Mouse (Mus musculus) left cerebral cortex, postnatal 14 days (tissue): Measurements from ENCODE around the gene Galnt3. TPM values are rescaled to one million over a fixed set of nuclear protein-coding genes. Genes with fewer than 3 reads are reported as not detected.

ENCODE experiments used
- DNase-seq, 2 experiments: peaks; one replicate each; pipeline ENCODE4 v3.0.0; 2021 to 2022; ENCODE audit warnings: low spot score in 2 of 2, mixed read lengths in 1 of 2
- intact Hi-C: fragments of 180-260 bp; cut with DNase I; formaldehyde crosslinking; loops from one replicate; pipeline ENCODE4 v1.15.1; 2025
- long read RNA-seq, 2 experiments: library from polyadenylated mRNA; stranded (forward); transcript quantifications; one replicate each; pipeline ENCODE4 v2.0.0; 2021
- total RNA-seq, 2 experiments: library from RNA; stranded (reverse); gene quantifications; 2 replicates each; pipeline ENCODE4 v1.2.3; 2021

The Galnt3 gene
- total RNA-seq, result 1 to 10 TPM; 3.3 to 3.4 TPM
- long read RNA-seq, experiment 1, partial matches to known transcripts, result 1 of 2 reads
- long read RNA-seq, experiment 1, other reads (novel, unspliced or antisense), result 1 of 2 reads
- long read RNA-seq, experiment 2, result 0 reads

DNA sequence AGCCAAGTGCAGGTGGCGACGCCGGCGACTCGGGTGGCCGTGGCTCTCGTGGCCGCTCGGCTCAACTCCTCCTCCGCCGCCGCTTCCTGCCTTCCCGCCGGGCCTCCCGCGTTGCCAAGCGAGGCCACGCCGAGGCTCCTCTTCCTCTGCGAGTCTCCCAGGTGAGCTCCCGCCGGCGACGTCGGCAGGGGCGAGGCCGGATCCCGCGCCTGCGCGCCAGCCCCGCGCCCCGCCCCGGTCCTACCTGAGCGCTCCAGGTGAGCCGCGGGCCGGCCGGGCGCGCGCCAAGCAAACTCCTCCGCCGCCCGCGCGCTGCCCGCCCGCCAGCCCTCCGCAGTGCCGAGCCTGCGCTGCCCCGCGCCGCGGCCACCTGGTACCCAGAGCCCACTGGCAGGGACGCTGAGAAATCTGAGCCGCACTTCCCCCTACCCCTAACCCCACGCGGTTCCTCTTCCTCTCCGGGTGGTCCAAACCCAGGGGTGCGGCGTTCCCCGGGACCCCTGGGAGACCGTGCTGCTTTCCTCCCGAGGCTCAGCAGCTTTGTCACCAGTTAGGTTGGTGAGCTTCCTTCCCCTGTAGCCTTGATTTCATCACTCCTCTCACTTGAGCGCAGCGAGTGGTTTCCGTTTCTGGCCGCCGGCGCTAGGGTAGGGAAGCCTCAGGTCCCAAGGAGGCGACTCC is at the start of gene Galnt3:
TSS of gene Galnt3 (minus strand) at position 404 of the 681 bp plus-strand sequence.
- intact Hi-C loops, result no loop called here
- peak in 1 of 2 experiments; percentile 20 for DNase-seq

DNA sequence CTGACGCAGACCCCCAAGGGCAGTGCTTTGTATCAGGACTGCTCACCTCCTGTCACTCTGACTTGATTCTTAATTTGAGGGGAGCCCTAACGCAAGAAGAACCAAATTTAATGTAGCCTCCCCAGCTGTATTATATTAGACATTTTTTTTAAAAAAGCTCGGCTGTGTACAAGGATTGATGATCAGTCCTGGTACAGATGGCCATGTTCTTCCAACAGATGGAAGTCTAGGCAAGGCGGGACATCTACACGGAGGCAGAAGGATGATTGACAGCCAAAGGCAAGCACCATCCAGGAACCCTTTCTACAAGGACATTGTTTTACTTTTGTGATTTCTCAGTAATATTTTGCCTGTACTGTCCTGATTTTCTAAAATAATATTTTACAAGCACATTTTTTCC is 48.3 kb upstream of the Galnt3 start:
- DNase-seq, result peak in 1 of 2 experiments; percentile 35
- intact Hi-C loops, result no loop called here

DNA sequence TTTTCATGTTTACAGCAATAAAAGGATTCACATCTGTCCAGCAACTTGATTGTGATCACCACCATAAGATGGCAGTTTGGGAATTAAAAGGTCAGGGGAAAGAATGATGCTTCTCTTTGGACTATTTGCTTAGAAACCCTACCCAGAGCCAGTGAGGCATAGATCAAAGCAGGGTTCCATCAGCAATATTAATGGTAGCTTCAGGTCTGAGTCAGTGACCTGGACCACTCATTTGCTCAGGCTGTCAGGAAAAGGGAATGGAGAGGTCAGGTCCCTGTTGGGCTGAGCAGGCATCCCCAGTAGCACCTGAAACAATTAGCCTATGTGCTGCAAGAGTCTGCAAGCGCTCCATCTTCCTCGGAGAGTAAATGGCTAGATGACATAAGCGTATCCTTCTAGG is 46.8 kb upstream of the Galnt3 start:
- no peak for DNase-seq
- intact Hi-C loops, result no loop called here

DNA sequence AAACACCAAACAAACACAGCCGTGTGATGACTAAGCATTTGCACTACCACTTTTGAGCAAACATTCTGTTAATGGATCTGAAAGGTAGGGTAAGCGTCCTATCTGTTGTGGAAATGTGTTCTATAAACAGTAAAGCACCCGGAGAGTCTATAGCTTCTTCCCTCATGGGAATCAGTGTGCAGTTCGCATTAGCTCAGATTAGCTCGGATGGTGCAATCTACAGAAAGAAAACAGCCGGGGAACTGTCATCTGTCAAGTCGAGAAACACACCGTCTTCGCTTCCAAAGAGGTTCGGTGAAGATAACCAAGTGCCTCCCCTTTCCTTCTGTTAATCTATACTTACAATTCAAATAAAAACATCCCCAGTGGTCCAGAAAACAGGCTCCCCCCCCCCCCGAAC is 45.9 kb upstream of the Galnt3 start:
- intact Hi-C loops, result no loop called here
- no peak for DNase-seq

DNA sequence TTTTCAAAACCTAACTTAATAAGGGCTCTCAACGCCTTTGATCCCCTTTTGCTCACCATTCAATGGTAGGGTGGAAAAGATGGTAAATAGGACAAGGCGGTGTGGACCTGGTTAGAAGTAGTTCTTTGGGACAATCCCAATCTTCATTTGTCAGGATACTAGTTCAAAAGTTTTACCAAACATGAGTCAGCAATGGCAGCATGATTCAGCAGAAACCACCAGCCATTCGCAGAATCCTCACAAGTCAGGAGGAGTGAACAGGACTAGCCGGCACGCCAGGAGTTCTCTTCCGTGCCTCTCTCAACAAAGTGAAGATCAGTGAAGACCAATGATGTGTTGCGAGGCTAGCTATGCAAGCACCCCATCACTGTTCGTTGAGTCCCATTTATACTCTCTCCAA is 40.2 kb upstream of the Galnt3 start:
- intact Hi-C loops, result no loop called here

DNA sequence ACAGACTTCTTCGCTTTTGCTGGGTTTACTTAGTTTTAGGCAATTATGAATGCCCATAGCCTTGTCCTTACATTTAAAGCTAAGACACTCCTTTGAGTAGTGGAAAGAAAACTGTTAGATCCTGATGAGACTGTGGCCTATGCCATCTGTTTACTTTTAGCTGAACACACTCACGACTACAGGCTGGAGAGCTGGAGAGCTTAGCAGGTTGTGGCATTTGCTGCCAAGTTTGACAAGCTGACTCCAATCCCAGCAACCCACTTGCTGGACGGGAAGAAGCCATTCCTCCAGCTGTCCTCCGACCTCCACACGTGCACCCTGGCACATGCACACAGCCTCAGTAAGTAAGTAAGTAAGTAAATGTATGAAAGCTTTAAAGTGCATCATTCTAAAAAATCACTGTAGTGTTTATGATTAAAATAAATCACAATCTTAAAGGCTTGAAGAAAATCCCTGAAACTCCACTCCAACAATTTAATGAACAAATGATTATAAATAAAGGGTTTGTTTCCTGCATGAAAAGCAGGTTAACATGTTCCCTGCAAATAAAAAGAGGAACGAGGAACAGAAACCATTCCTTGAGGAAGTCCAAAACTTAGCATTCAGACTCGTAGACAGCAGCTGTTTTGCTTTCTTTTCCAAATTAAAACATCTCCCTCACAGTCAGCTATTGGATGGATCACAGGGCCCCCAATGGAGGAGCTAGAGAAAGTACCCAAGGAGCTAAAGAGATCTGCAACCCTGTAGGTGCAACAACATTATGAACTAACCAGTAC is 33.5 kb upstream of the Galnt3 start:
- intact Hi-C loops, result no loop called here
- no peak for DNase-seq

More for the DNA sequence above, 40.2 kb upstream of the Galnt3 start:
- DNase-seq, result no peak

DNA sequence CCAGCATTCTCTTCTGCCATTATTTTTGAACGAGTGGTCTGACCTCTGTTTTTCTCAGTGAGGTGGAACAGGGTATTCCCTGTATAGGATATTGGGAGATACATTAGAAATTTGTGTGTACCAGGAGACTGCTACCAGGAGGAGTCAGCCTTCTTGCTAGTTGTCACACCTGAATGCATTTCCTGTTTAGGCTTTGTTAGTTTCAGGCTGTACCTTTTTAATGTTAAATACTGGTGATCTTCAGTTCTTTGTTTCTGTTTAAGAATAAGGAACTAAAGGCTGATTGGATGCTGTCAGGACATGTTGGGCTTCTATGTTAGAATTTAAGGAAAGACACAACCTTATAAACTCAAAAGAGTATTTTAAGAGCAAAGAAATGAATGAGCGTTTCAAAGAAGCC is 26.6 kb upstream of the Galnt3 start:
- intact Hi-C loops, result no loop called here
- no peak for DNase-seq

DNA sequence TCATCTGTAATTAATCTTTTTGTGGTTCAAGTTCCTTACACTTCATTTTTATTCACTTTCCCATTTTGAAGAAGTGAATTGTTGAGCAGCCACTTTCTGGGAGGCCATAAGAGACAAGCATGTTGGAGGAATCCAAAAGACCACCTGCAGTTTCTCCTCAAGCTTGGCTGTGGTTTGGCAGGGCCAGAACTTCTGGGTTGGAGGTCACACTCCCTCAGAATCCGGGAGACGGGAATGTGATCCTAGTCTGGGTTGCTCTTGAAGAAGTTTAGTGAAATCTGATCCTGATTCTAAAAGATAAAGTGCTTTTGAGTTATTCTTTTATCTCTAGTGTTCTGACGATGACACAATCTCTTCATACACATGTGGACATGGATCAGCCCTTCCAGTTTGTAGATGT is 25.7 kb upstream of the Galnt3 start:
- DNase-seq, result no peak
- intact Hi-C loops, result no loop called here

DNA sequence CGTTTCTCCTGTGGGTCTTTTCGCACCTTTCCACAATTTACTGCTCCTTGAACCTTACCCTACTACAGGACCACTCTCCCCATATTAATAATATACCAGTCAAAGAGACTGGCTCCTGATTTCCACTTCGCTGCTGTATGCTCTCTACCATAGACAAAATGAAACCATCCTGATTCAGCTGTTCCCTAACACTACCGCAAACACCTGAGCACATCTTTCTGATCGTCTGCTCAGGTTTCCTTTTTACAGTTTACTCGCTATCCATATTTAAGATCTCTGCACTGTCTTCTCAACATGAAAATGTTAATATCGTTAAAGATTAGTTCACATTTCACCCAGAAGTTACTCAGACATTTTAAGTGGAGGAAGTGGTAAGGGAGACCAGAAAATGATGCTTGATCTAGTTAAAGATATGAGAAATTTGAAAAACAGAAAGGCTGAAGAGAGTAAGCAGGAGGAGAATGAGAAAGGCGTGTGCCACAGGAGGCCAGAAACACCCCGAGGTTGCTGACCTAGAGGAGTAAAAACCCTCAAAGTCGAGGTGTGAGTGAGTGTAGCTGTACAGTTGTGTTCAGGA is 23.9 kb upstream of the Galnt3 start:
- intact Hi-C loops, result no loop called here
- DNase-seq, result no peak

DNA sequence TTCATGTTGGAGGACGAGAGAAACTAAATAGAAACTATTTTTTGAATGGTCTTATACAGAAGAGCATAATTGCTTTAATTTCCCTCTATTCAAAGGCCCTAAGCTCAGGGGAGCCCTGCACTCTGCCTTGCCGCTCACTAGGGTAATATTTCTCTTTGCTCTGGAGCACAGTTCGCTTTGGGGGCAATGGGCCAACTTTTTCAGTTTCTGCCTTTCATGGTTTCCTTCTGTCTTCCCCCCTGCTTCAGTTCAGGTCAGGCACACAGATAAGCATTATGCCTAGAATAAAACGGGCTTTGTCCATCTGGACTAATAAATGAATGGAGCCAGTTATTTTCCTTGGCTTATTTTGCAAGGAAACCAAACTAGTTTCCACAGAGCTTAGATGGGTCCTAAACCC is 21.7 kb upstream of the Galnt3 start:
- peak in 1 of 2 experiments; percentile 39 for DNase-seq
- intact Hi-C loops, result no loop called here

DNA sequence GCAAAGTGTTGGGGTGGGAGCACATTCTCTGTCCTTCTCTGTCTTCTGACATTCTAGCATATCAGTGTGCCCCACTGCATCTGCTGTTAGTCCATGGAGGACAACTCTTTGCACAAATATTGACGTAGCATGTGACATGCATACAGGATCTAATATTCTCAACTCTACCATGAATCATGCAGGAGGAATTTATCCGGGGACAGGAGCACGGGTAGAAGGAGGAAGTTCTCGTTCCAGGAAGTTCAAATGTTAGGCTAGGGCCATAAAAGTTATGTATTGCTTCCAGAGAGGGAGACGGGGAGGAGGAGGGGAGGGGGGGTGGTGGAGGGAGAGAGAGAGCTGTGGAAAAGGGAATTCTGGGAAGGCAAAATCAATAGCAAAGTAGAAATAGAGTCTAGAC is 20.0 kb upstream of the Galnt3 start:
- DNase-seq, result no peak
- intact Hi-C loops, result no loop called here

DNA sequence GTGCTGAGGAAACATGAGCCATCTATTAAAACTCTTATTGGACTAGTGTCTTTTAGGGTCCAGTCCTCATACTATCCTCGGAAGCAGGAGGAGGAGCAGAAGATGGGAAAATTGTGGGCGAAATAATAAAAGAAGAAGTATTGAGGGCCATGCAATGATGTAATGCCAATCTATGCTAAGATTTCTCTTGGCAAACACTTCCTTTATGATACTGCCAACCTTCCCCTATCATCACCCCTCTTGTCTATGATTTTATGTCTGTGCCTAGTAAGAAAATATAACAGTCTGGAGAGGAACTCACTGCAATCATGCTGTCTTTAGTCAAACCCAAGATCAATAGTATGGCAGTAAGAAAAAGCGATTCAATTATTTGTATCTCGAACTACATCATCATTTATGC is 18.5 kb upstream of the Galnt3 start:
- DNase-seq, result no peak
- intact Hi-C loops, result no loop called here

DNA sequence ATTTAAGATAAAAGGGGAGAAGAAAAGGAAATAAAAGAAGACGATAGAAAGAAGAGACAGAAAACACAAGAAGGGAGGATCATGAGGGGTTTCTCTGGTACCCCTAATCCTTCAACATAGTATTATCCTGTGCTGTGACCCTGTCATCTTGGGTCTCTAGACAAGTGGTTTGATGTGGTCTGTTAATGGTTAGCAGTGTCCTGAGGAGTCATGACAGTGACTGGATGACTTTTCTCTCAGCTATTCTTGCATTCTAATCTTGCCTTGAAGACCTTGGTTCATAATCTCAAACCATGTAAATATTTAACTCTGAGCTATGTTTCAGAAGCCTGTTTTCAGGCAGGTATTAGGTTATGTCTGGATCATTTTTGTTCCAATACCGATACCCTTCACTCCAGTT is 17.9 kb upstream of the Galnt3 start:
- intact Hi-C loops, result no loop called here
- DNase-seq, result no peak

DNA sequence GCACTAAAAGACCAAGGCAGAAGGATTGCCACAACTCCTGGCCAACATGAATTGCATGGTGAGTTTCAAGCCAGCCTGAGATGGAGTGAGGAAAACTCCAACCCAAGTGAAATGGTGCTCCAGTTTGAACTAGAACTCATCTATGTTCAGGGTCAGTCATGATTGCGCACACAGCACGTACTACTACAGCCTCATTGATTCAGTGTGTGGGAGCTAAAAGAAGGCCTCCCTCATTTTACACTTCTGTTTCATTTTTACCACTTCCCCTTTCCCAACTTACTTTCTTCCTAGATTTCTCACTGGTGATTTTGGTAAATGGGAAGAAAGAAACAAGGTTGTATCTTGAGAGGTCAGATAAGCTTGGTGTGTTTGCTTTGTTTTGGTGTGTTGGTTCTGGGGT is 17.5 kb upstream of the Galnt3 start:
- DNase-seq, result no peak
- intact Hi-C loops, result no loop called here

DNA sequence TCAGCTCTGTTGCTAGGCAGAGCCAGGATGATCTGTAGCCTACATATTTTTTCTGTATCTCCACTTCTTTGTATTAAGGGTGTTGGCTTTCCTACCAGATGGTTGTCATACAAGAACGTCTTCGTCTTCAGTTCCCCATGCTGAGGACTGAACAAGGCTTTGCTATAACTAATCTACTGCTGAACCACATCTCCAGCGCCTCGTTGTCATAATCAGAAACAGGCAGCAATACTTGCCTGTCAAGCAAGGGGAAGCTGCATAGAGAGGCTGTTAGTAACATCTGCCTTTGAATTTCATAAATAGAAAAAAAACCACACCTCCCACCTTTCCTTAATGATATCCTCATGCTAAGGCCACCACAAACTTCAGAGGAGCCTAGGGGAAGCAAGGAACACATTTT is 15.5 kb upstream of the Galnt3 start:
- intact Hi-C loops, result no loop called here
- DNase-seq, result no peak

DNA sequence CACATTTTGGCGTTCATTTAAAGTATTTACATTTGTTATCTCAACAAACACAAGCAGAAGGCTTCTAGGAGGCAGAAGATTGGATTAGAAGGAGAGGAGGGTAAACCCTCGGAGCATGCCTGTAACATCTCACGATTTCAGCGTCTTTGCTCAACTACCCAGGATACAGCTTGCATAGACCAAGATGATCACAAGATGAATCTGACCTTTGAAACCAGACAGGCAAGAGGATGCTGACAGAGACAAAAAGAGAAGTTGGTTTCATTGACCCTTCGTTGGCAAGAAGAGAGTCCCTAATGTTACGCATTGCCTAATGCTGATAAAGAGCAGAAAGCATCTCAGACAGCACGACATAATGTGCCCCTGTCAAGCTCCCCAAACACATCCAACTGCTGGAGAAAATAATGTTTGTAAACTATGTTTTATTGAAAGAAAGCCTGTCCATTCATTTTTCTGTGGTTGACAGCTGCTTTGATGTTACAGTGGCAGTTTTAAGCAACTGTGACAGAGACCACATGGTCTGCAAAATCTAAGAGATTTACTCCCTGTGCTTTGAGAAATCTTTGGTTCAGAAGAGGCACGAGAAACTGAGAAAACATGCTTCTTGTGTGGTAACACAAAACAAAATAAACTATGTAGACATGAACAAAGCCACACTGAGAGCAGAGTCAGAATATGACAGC is 7.2 kb upstream of the Galnt3 start:
- intact Hi-C loops, result no loop called here
- no peak for DNase-seq

DNA sequence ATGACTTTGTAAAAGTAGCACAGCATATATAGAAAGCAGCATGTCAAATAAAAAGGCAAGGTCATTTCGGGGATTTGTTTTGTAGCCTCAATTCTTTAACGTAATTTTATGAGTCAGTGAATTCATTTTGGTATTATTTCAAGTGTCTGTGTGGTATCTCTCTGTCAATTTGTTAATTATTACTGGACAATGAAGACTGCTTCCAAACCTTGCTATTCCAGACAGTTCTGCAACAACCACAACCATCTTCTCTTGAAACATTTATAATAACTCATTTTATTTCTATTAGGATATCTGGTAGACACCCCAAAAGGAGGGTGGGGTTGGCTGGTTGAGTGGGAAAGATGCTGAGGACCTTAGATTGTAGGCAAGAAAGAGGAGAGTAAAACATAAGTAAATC is 4.1 kb upstream of the Galnt3 start:
- intact Hi-C loops, result no loop called here
- no peak for DNase-seq

DNA sequence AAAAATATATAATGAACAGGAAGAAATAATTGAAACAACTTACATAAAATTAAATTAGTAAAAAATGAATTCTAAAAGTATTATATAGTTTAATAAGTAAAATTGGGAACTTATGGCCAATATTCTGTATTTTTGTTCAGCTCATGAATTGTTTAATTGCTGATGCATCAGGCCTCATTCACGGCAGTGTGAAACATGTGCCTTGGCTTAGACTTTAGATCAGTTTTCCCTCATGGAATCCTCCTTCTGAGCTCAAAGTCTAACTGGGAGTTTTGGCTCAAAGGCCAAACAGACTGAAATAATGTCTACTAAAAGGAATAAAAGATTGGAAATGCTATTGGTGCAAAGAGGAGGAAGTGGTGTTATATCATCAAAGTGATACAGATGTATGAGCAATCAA is 2.7 kb upstream of the Galnt3 start:
- intact Hi-C loops, result no loop called here
- no peak for DNase-seq

DNA sequence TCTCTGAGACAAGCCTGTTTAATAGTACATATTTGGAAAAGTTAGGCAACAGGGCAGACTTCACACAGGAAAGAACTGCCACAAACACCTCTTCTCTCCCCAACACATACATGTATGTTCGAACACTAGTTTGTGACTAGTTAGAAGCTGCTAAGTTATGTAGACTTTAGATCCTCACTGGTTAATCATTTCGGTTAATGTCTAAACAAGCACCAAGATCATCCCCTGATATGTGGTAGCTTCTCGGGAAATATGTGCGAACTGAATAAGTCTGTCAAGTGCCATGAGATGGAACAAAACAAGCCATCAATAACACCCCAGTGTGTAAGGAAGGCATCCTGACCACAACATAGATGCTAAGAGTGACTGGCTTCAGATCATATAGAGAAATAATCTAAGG is 2.1 kb upstream of the Galnt3 start:
- intact Hi-C loops, result no loop called here
- DNase-seq, result no peak
